In genomic region chr9:98466709-98467108, GRCm38 (mm10) we compare ENCODE assay signal across 19 mouse cellular contexts. TPM values are rescaled to one million over a fixed set of nuclear protein-coding genes. Genes with fewer than 3 reads are reported as not detected.
"Had no signal": no experiment of that assay in that cellular context is flagged by ENCODE, and none has a peak within 500 bp of the region (broad histone marks: within the 10 kb centered on the region; RNA-seq: fewer than 3 reads in every experiment).

No protein-coding gene starts in this region.

- H3K9me3 ChIP-seq: kidney, embryonic 15.5 days; limb, embryonic 12.5 days; lung, embryonic 15.5 days; midbrain, embryonic 13.5 days; neural tube, embryonic 15.5 days had no signal

- H3K9ac ChIP-seq: hindbrain, embryonic 14.5 days; kidney, embryonic 15.5 days; limb, embryonic 12.5 days; lung, embryonic 15.5 days; midbrain, embryonic 13.5 days; neural tube, embryonic 15.5 days had no signal

- H3K4me3 ChIP-seq: kidney, embryonic 15.5 days; left cerebral cortex, adult 2 months; limb, embryonic 12.5 days; lung, embryonic 15.5 days; midbrain, embryonic 13.5 days; neural tube, embryonic 15.5 days had no signal

- H3K27me3 ChIP-seq: kidney, embryonic 15.5 days; limb, embryonic 12.5 days; lung, embryonic 15.5 days; midbrain, embryonic 13.5 days; neural tube, embryonic 15.5 days had no signal

- DNase-seq: kidney, adult 18-20 months; kidney, postnatal 14 days; lung, postnatal 14 days; spleen, adult 18-20 months; thymus, adult 2 months; thymus, postnatal 25 days had no signal

- H3K4me1 ChIP-seq: kidney, embryonic 15.5 days; limb, embryonic 12.5 days; lung, embryonic 15.5 days; neural tube, embryonic 15.5 days had no signal

- H3K27ac ChIP-seq: hindbrain, embryonic 14.5 days; kidney, embryonic 15.5 days; left cerebral cortex, adult 2 months; limb, embryonic 12.5 days; lung, embryonic 15.5 days; macrophage; midbrain, embryonic 13.5 days; neural tube, embryonic 15.5 days had no signal

- H3K36me3 ChIP-seq: kidney, embryonic 15.5 days; limb, embryonic 12.5 days; lung, embryonic 15.5 days; midbrain, embryonic 13.5 days; neural tube, embryonic 15.5 days had no signal

- H3K4me2 ChIP-seq: hindbrain, embryonic 14.5 days; kidney, embryonic 15.5 days; limb, embryonic 12.5 days; lung, embryonic 15.5 days; midbrain, embryonic 13.5 days; neural tube, embryonic 15.5 days had no signal

- ATAC-seq: midbrain, embryonic 13.5 days had no signal

RNA-seq across cellular contexts. Expression of gene Rbp2, which starts 19.2 kb away (rescaled TPM):
- total RNA-seq: layer of hippocampus, postnatal 25 days; left cerebral cortex, adult 2 months; left cerebral cortex, postnatal 14 days; liver, adult 2 months; midbrain, postnatal 0 days had no signal
- polyA plus RNA-seq: limb, embryonic 12.5 days; liver, adult 2 months; macrophage; midbrain, embryonic 13.5 days; testis, adult 2 months had no signal
